Mouse (Mus musculus) cortical plate, adult 2 months (tissue): ENCODE data around the gene 2200002J24Rik.

Experiments
- CTCF ChIP-seq: fragments of 200-500 bp; IDR thresholded peaks from 2 replicates; pipeline ENCODE4 v1.5.1; 2011; ENCODE audit warnings: mild to moderate bottlenecking, control low read depth, low read length; ENCODE audit not compliant: insufficient read depth; ENCODE audit errors: extremely low read depth
- POLR2A ChIP-seq: fragments of 200-500 bp; IDR thresholded peaks from 2 replicates; pipeline ENCODE4 v1.6.1; 2011; ENCODE audit warnings: mild to moderate bottlenecking, low read length, control low read depth; ENCODE audit not compliant: insufficient read depth; ENCODE audit errors: extremely low read depth

DNA sequence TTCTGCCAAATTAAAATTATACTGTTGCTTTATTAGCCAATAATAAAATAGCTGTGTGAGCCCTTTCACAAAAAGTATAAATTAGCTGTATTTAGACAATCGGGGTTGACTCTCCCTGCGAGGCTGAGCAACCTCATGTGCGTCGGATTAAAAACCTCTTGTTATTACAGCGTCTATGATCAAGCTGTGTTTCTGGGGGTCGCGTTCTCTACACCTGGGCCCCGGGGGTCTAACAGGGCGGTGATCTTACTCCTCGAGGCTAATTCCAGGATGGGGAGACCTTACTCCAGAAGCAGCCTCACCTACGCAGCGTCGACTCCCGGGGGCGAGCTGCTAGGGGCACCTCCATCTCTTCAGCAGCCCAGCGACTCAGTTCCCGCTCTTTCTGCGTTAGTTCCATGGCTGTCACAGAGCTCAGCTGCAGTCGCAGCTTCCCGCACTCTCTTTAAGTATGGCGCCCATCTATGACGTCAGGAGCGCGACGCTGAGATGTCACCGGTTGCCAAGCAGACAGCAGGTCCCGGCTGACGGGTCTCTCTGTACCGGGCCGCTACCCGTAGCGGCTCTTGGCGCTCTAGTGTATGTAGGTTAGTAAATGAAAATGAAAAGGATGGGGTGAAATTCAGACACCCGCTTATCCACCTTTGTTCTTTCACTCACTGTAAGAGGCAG is 34.1 kb upstream of the 2200002J24Rik start, which contains the start of gene Haus5:
- TF ChIP-seq CTCF: no peak
- TF ChIP-seq POLR2A: peak; percentile 74
